ENCODE assay signal across 9 mouse cellular contexts in the genomic region with DNA sequence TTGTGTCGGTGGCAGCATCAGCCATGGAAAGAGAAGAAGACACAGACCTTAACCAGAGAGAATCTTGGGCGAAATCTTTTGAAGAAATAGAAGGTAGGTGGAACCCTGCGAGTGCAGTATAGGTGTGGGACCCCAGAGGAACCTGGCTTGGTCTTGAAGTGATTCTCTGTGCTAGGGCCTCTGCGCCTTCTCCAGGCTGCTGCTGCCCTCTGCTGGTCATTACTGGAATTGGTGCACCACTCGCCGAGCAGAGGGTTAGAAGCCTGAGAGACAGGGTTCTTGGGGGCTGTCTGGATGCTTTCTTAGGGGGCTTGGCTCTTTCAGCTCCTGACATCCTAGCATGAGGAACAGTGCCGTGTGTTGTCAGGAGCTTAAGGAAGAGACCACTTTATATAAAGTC.
A peak's percentile ranks its signal among the peaks of the same experiment; 100 is the strongest.
DNase-seq lines count a peak whose midpoint lies in the region; ATAC-seq and TF ChIP-seq lines count a peak whose summit lies in the region.
"Had no signal": no experiment of that assay in that cellular context is flagged by ENCODE, and none has a peak within 500 bp of the region (broad histone marks: within the 10 kb centered on the region; RNA-seq: fewer than 3 reads in every experiment).

No protein-coding gene starts in this region.

- peak; percentile 64 to 78 for DNase-seq in heart, postnatal 14 days
- no peak for DNase-seq in heart, embryonic 10.5 days (ENCODE audit: low spot score)
- peak; percentile 32 to 79 for DNase-seq in adrenal gland, adult (ENCODE audit: inconsistent age in 2 of 2, low spot score in 1 of 2)
- DNase-seq in embryo, embryonic 10.5 days (ENCODE audit: low spot score): peak; percentile 76
- DNase-seq in hindbrain, embryonic 10.5 days (ENCODE audit: low spot score): peak; percentile 78
- peak; percentile 87 for DNase-seq in limb, embryonic 10.5 days (ENCODE audit: low spot score)
- DNase-seq in stomach, postnatal 0 days (ENCODE audit: low spot score): peak; percentile 66

- H3K9ac ChIP-seq in midbrain, embryonic 16.5 days (ENCODE audit: low read depth, low read length): no peak overlapping the region
- H3K9ac ChIP-seq in stomach, postnatal 0 days (ENCODE audit: low read length): no peak overlapping the region
- H3K9ac ChIP-seq: embryonic facial prominence, embryonic 12.5 days had no signal

- no peaks in the 10 kb centered on the region for H3K4me1 ChIP-seq in heart, embryonic 10.5 days
- no peaks in the 10 kb centered on the region for H3K4me1 ChIP-seq in hindbrain, embryonic 10.5 days (replicated peaks)
- H3K4me1 ChIP-seq in limb, embryonic 10.5 days: no peaks in the 10 kb centered on the region
- H3K4me1 ChIP-seq in midbrain, embryonic 16.5 days (ENCODE audit: control insufficient read depth, insufficient read depth, low read length): no peaks in the 10 kb centered on the region
- no peaks in the 10 kb centered on the region for H3K4me1 ChIP-seq in stomach, postnatal 0 days (replicated peaks; ENCODE audit: control insufficient read depth, insufficient read depth)
- H3K4me1 ChIP-seq: embryonic facial prominence, embryonic 12.5 days had no signal

- peaks cover 28% of the 10 kb centered on the region for H3K27me3 ChIP-seq in heart, embryonic 10.5 days (ENCODE audit: insufficient read depth, poor library complexity, severe bottlenecking)
- peaks cover 12% of the 10 kb centered on the region for H3K27me3 ChIP-seq in hindbrain, embryonic 10.5 days (ENCODE audit: insufficient read depth, poor library complexity, severe bottlenecking)
- H3K27me3 ChIP-seq in limb, embryonic 10.5 days (ENCODE audit: low read depth, poor library complexity, severe bottlenecking): 0 out of 2 replicates have a peak, but pooled peaks cover 9% of the 10 kb centered on the region
- no peaks in the 10 kb centered on the region for H3K27me3 ChIP-seq in midbrain, embryonic 16.5 days (ENCODE audit: control insufficient read depth, insufficient read depth, low read depth, low read length)
- H3K27me3 ChIP-seq in stomach, postnatal 0 days (ENCODE audit: control insufficient read depth, insufficient read depth, low read length): no peaks in the 10 kb centered on the region

- H3K27ac ChIP-seq in heart, embryonic 10.5 days: no peak overlapping the region
- no peak overlapping the region for H3K27ac ChIP-seq in hindbrain, embryonic 10.5 days
- no peak overlapping the region for H3K27ac ChIP-seq in limb, embryonic 10.5 days
- H3K27ac ChIP-seq in midbrain, embryonic 16.5 days (ENCODE audit: low read length): no peak overlapping the region
- no peak overlapping the region for H3K27ac ChIP-seq in stomach, postnatal 0 days (replicated peaks)
- H3K27ac ChIP-seq: embryonic facial prominence, embryonic 12.5 days had no signal

- H3K4me2 ChIP-seq in midbrain, embryonic 16.5 days (ENCODE audit: low read length): no peak overlapping the region
- H3K4me2 ChIP-seq in stomach, postnatal 0 days (replicated peaks; ENCODE audit: low read depth): no peak overlapping the region
- H3K4me2 ChIP-seq: embryonic facial prominence, embryonic 12.5 days had no signal

- H3K36me3 ChIP-seq in heart, embryonic 10.5 days: no peaks in the 10 kb centered on the region
- H3K36me3 ChIP-seq in hindbrain, embryonic 10.5 days: no peaks in the 10 kb centered on the region
- no peaks in the 10 kb centered on the region for H3K36me3 ChIP-seq in limb, embryonic 10.5 days
- no peaks in the 10 kb centered on the region for H3K36me3 ChIP-seq in midbrain, embryonic 16.5 days (ENCODE audit: control insufficient read depth, insufficient read depth, low read length)
- no peaks in the 10 kb centered on the region for H3K36me3 ChIP-seq in stomach, postnatal 0 days (ENCODE audit: control insufficient read depth, insufficient read depth, low read length)
- H3K36me3 ChIP-seq: embryonic facial prominence, embryonic 12.5 days had no signal

- peak; percentile 76 for ATAC-seq in midbrain, embryonic 16.5 days
- ATAC-seq in stomach, postnatal 0 days (ENCODE audit: low FRiP score, low TSS enrichment): no peak

- H3K4me3 ChIP-seq in heart, embryonic 10.5 days: no peak overlapping the region
- no peak overlapping the region for H3K4me3 ChIP-seq in hindbrain, embryonic 10.5 days
- H3K4me3 ChIP-seq in limb, embryonic 10.5 days: no peak overlapping the region
- H3K4me3 ChIP-seq in midbrain, embryonic 16.5 days (ENCODE audit: low read depth, low read length): no peak overlapping the region
- H3K4me3 ChIP-seq in stomach, postnatal 0 days (ENCODE audit: low read depth, low read length): no peak overlapping the region
- H3K4me3 ChIP-seq: embryonic facial prominence, embryonic 12.5 days had no signal

- 25% methylated on average over 7 of the region's 7 CpGs for WGBS in heart, embryonic 10.5 days
- 26% methylated on average over 7 of the region's 7 CpGs for WGBS in hindbrain, embryonic 10.5 days
- WGBS in limb, embryonic 10.5 days: 27% methylated on average over 7 of the region's 7 CpGs
- WGBS in midbrain, embryonic 16.5 days: 22% methylated on average over 7 of the region's 7 CpGs
- WGBS in stomach, postnatal 0 days: 28% methylated on average over 7 of the region's 7 CpGs

- H3K9me3 ChIP-seq in heart, embryonic 10.5 days: no peaks in the 10 kb centered on the region; the same call in 1 of the 2 replicates
- H3K9me3 ChIP-seq in hindbrain, embryonic 10.5 days: peaks cover 6% of the 10 kb centered on the region; the same call in 1 of the 2 replicates
- no peaks in the 10 kb centered on the region for H3K9me3 ChIP-seq in limb, embryonic 10.5 days (replicated peaks)
- H3K9me3 ChIP-seq in midbrain, embryonic 16.5 days (replicated peaks; ENCODE audit: control insufficient read depth, low read length, poor library complexity, severe bottlenecking): no peaks in the 10 kb centered on the region
- no peaks in the 10 kb centered on the region for H3K9me3 ChIP-seq in stomach, postnatal 0 days (ENCODE audit: control insufficient read depth, low read length)
- H3K9me3 ChIP-seq: embryonic facial prominence, embryonic 12.5 days had no signal

- intact Hi-C loops in heart, postnatal 14 days (cut with DNase I): loop anchor here (5.0 to 10.0 kb wide), 2 partner anchors 494 to 544 kb away; no protein-coding TSS in a partner anchor

- no peak for TF ChIP-seq EP300 in stomach, postnatal 0 days (optimal IDR thresholded peaks at IDR 0.05)

- peak; percentile 94 for TF ChIP-seq CTCF in stomach, postnatal 0 days (IDR thresholded peaks at IDR 0.05; ENCODE audit: low read depth)
